Mouse (Mus musculus) limb, embryonic 11.5 days (tissue): ENCODE results near the gene Ttc41. TPM values are rescaled to one million over a fixed set of nuclear protein-coding genes. Genes with fewer than 3 reads are reported as not detected.

Source experiments
- ATAC-seq: fragments of 200-750 bp; cut with Nextera tagmentation; 2 replicates; pipeline ENCODE4 v1.8.0; 2017; ENCODE audit warnings: low read depth; ENCODE audit not compliant: insufficient number of reproducible peaks, low FRiP score, low TSS enrichment
- DNase-seq: peaks from one replicate; pipeline ENCODE4 v3.0.0-alpha.2; 2015; ENCODE audit warnings: low spot score
- H3K27ac ChIP-seq: fragments of 300-500 bp; sonication (generic); replicated peaks from 2 replicates; pipeline ENCODE4 v1.5.1; 2014; ENCODE audit warnings: low read depth, mild to moderate bottlenecking, low read length
- H3K27me3 ChIP-seq: fragments of 300-500 bp; sonication (generic); 2 replicates; pipeline ENCODE4 v1.6.1; 2014; ENCODE audit warnings: mild to moderate bottlenecking, low read length, mixed read lengths; ENCODE audit not compliant: control insufficient read depth, insufficient read depth
- H3K36me3 ChIP-seq: fragments of 300-500 bp; sonication (generic); 2 replicates; pipeline ENCODE4 v1.6.1; 2014; ENCODE audit warnings: mild to moderate bottlenecking, low read length, moderate library complexity, mixed read lengths; ENCODE audit not compliant: control insufficient read depth, insufficient read depth
- H3K4me1 ChIP-seq: fragments of 300-500 bp; sonication (generic); 2 replicates; pipeline ENCODE4 v1.6.1; 2014; ENCODE audit warnings: low read length, mixed read lengths; ENCODE audit not compliant: control insufficient read depth, insufficient read depth
- H3K4me2 ChIP-seq: fragments of 300-500 bp; sonication (generic); 2 replicates; pipeline ENCODE4 v1.6.1; 2014; ENCODE audit warnings: low read depth, mild to moderate bottlenecking, moderate library complexity; ENCODE audit not compliant: severe bottlenecking
- H3K4me3 ChIP-seq: fragments of 300-500 bp; sonication (generic); 2 replicates; pipeline ENCODE4 v1.5.1; 2014; ENCODE audit warnings: low read depth, low read length
- H3K9ac ChIP-seq: fragments of 300-500 bp; sonication (generic); 2 replicates; pipeline ENCODE4 v1.6.1; 2014; ENCODE audit warnings: mild to moderate bottlenecking, low read length
- H3K9me3 ChIP-seq: fragments of 300-500 bp; sonication (generic); 2 replicates; pipeline ENCODE4 v1.6.1; 2016; ENCODE audit warnings: low read length; ENCODE audit not compliant: control insufficient read depth
- WGBS: fragments of 180-500 bp; shearing (Covaris S2); extraction: QIAGEN DNeasy Blood & Tissue Kit; methylation state at CpG from one replicate; pipeline ENCODE4 v1.1.7; 2014; 5-methylcytosine and 5-hydroxymethylcytosine counted together
- polyA plus RNA-seq: library from polyadenylated mRNA; unstranded; fragments of >200 nt; fragmentation: Nextera tagmentation; extraction: Ambion mirVana; gene quantifications from 2 replicates; pipeline ENCODE4 v1.2.1, GENCODE M21; 2014

Ttc41 gene
- polyA plus RNA-seq, 1 experiment from 2014 or later, result 1.6 TPM

DNA sequence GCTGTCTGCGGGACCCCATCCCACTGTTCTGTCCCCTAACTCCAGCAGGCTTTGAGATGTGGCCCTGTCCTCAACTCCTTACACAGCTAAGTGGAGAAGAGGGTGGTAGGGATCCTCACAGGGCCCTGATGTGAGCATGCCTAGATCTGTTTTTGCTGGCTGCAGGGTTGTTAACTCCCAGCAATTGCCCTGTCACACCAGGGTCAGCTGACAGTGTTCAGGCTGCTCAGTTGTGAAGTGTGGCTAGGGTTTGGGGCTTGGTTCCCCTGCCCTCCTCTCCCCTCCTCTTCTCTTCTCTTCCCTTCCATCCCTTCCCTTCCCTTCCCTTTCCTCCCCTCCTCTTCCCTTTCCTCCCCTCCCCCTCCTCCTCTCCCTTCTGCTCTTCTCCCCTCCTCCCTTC lies 55.6 kb downstream of the Ttc41 start:
- Histone ChIP-seq H3K4me3 (no peak overlapping the region), H3K9ac (no peak overlapping the region), H3K27me3 (no peaks in the 10 kb centered on the region), H3K27ac (no peak overlapping the region), H3K4me2 (no peak overlapping the region), H3K4me1 (no peaks in the 10 kb centered on the region; the same call in 1 of the 2 replicates), H3K9me3 (no peaks in the 10 kb centered on the region), H3K36me3 (no peaks in the 10 kb centered on the region)
- 60% methylated on average over 1 of the region's 1 CpGs for WGBS
- ATAC-seq, result no peak
- no peak for DNase-seq

GRCm38 (mm10) chr10:86761722-86762383 lies 56.2 kb downstream of the Ttc41 start:
- Histone ChIP-seq H3K4me3 (no peak overlapping the region), H3K9ac (no peak overlapping the region), H3K4me2 (no peak overlapping the region), H3K36me3 (no peaks in the 10 kb centered on the region), H3K27ac (no peak overlapping the region), H3K27me3 (no peaks in the 10 kb centered on the region), H3K4me1 (no peaks in the 10 kb centered on the region; the same call in 1 of the 2 replicates), H3K9me3 (no peaks in the 10 kb centered on the region)
- ATAC-seq (0 out of 2 replicates have a peak, but pooled peaks have one; percentile 39), DNase-seq (no peak)
- WGBS, result 34% methylated on average over 7 of the region's 7 CpGs

DNA sequence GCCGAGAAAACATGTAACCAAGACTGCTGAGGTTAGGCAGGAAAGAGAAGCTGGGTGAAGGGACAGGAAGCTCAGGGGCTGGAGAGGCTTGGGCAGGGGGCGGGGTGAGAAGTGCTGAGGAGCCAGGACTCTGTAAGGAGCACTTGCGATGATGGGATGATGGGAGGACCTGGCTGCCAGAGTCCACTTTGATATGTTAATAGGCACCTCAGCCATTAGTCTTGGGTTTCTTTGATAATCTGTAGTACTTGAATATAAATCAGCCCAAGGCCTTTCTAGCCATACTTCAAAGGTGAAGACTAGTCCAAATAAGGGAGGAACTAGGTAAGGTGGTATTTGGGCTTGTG lies 56.7 kb downstream of the Ttc41 start:
- Histone ChIP-seq H3K4me1 (no peaks in the 10 kb centered on the region; the same call in 1 of the 2 replicates), H3K27me3 (no peaks in the 10 kb centered on the region), H3K9me3 (no peaks in the 10 kb centered on the region), H3K9ac (no peak overlapping the region), H3K36me3 (no peaks in the 10 kb centered on the region), H3K27ac (no peak overlapping the region), H3K4me3 (no peak overlapping the region), H3K4me2 (no peak overlapping the region)
- WGBS, result 45% methylated on average over 3 of the region's 3 CpGs
- ATAC-seq, result no peak
- DNase-seq, result no peak

GRCm38 (mm10) chr10:86763672-86764071 lies 58.1 kb downstream of the Ttc41 start, which contains the start of gene Gm49358:
Gene Gm49358 (plus strand): TSS chr10:86763972.
- no peaks in the 10 kb centered on the region; the same call in 1 of the 2 replicates for H3K4me1 ChIP-seq
- no peaks in the 10 kb centered on the region for H3K9me3 ChIP-seq
- H3K4me2 ChIP-seq, result no peak within 1 kb of the TSS
- no peaks in the 10 kb centered on the region for H3K36me3 ChIP-seq
- WGBS, result 89% methylated on average over 5 of the region's 5 CpGs
- H3K27me3 ChIP-seq, result no peaks in the 10 kb centered on the region
- no peak within 1 kb of the TSS for H3K4me3 ChIP-seq
- H3K27ac ChIP-seq, result no peak within 1 kb of the TSS
- ATAC-seq, result no peak
- DNase-seq, result no peak
- H3K9ac ChIP-seq, result no peak within 1 kb of the TSS

DNA sequence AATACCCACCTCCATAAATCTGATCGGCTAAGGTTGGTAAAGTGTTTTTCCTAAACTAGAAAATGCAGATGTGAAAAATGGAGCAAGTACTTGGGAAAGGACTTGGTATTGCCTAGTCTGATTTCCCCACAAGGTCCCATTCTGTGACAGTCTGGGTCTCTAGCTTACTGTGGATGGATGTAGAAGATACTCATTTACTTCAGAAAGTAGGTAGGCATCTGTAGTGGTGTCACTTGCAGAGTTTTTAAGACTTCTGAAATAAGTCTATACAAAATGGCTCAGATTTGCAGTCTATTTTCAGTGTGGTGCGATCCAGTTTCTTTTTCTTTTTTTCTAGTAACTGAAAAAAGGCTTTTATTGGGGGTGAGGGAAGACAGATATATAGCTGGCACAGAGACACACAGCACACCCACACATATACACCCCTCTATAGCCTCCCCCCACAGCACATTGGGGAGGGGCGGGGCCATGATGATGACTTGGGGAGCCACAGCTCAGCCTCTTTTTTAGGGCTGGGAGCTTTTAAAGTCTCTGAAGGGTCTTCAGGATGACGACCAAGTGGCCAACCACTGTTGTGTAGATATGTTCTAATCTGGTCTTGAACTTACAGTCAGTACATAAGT lies 59.8 kb downstream of the Ttc41 start:
- H3K9me3 ChIP-seq, result no peaks in the 10 kb centered on the region
- no peak overlapping the region for H3K9ac ChIP-seq
- ATAC-seq (no peak), DNase-seq (no peak)
- H3K4me3 ChIP-seq, result no peak overlapping the region
- no peak overlapping the region for H3K27ac ChIP-seq
- WGBS, result 83% methylated on average over 4 of the region's 4 CpGs
- no peaks in the 10 kb centered on the region for H3K36me3 ChIP-seq
- no peaks in the 10 kb centered on the region; the same call in 1 of the 2 replicates for H3K4me1 ChIP-seq
- H3K4me2 ChIP-seq, result no peak overlapping the region
- no peaks in the 10 kb centered on the region for H3K27me3 ChIP-seq

DNA sequence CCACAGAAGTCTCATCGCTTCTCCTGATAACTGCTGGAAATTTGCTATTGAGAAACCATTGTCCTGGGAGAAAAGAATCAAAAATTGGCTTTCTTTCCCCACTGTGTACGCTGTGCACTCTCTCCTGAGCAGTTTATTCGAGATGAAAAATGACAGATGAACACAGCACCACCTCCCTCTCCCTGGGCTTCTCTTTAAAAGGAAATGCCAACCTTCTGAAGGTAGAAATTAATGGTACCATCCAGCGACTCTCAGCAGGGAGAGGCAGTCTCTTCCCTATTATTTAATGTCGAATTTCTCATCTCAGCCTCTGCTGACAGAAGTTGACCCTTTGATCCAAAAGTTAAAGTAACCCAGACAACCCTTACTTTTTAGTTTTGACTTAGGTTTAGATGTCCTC lies 63.6 kb downstream of the Ttc41 start:
- Histone ChIP-seq H3K4me2 (no peak overlapping the region), H3K4me3 (no peak overlapping the region), H3K4me1 (no peaks in the 10 kb centered on the region), H3K27ac (no peak overlapping the region), H3K36me3 (no peaks in the 10 kb centered on the region), H3K27me3 (no peaks in the 10 kb centered on the region), H3K9me3 (no peaks in the 10 kb centered on the region), H3K9ac (no peak overlapping the region)
- WGBS, result 65% methylated on average over 5 of the region's 5 CpGs
- DNase-seq (no peak), ATAC-seq (no peak)

DNA sequence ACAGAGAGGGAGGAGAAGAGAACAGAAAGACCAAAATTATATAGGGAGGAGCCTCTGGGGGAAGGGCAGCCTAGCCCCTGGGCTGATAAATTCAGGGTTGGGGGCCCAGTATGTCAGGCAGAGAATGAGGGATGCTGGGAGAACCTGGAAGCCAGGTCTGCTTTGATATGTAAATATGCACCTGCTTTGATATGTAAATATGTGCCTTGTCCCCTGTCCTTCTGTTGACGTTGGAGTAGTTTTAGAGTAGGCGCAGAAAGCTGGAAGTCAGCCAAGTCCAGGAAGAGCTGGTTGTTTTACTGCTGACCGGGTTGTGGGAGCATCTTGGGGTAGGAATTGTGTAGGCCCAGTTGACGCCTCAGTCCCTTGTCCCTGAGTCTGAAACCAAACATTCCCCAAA lies 64.2 kb downstream of the Ttc41 start:
- H3K9me3 ChIP-seq, result no peaks in the 10 kb centered on the region
- H3K27me3 ChIP-seq, result no peaks in the 10 kb centered on the region
- H3K4me2 ChIP-seq, result no peak overlapping the region
- no peak overlapping the region for H3K4me3 ChIP-seq
- H3K36me3 ChIP-seq, result no peaks in the 10 kb centered on the region
- ATAC-seq (no peak), DNase-seq (no peak)
- no peak overlapping the region for H3K27ac ChIP-seq
- no peak overlapping the region for H3K9ac ChIP-seq
- H3K4me1 ChIP-seq, result no peaks in the 10 kb centered on the region
- 57% methylated on average over 4 of the region's 4 CpGs for WGBS

- no peak overlapping the region for H3K27ac ChIP-seq
- WGBS, result 71% methylated on average over 5 of the region's 5 CpGs
- ATAC-seq (no peak), DNase-seq (no peak)
- H3K4me2 ChIP-seq, result no peak overlapping the region
- H3K27me3 ChIP-seq, result no peaks in the 10 kb centered on the region
- no peak overlapping the region for H3K9ac ChIP-seq
- no peak overlapping the region for H3K4me3 ChIP-seq
- H3K36me3 ChIP-seq, result no peaks in the 10 kb centered on the region
- H3K9me3 ChIP-seq, result no peaks in the 10 kb centered on the region
- no peaks in the 10 kb centered on the region for H3K4me1 ChIP-seq
Observed at GRCm38 (mm10) chr10:86771701-86772100, 66.1 kb downstream of the Ttc41 start.
